Mouse (Mus musculus) mouse embryonic stem cell (cell line): ENCODE measurements at regions not wholly inside any gene's neighbourhood (a gene's known extent, or its start where the extent isn't known, plus 50 kb on each side); places are given as distances from the start of the nearest gene placed in this dataset.

Experiments
- in situ Hi-C, 2 experiments: fragments of 300-500 bp; cut with MboI; formaldehyde crosslinking; loops; 1 replicate in 1 of 2; 3 replicates in 1 of 2; pipeline ENCODE4 v1.14.3; 2019 to 2020; ENCODE audit warnings: low sequenced_read_pairs in 2 of 2, low pct_unique_long_range_greater_than_20kb in 1 of 2, mixed read lengths in 1 of 2; ENCODE audit not compliant: unreplicated experiment in 1 of 2

GRCm38 (mm10) chr7:75063816-75064215 lies 245.2 kb downstream of the Sv2b start:
- in situ Hi-C loops: no loop called here

- in situ Hi-C loops: no loop called here
Measured at GRCm38 (mm10) chr7:75050231-75050630, 258.8 kb downstream of the Sv2b start.

- in situ Hi-C loops: no loop called here
Measured at GRCm38 (mm10) chr7:75049751-75050150, 259.3 kb downstream of the Sv2b start.

GRCm38 (mm10) chr7:75048822-75049221 lies 260.2 kb downstream of the Sv2b start:
- in situ Hi-C loops: no loop called here

- in situ Hi-C loops: no loop called here
Measured at GRCm38 (mm10) chr7:75047827-75048226, 261.2 kb downstream of the Sv2b start.

GRCm38 (mm10) chr7:75040871-75041270 lies 268.2 kb downstream of the Sv2b start:
- in situ Hi-C loops: no loop called here

- in situ Hi-C loops: no loop called here
Measured at GRCm38 (mm10) chr7:75026191-75026590, 282.9 kb downstream of the Sv2b start.

- in situ Hi-C loops: no loop called here
Measured at GRCm38 (mm10) chr7:75021966-75022365, 287.1 kb downstream of the Sv2b start.

- in situ Hi-C loops: no loop called here
Measured at GRCm38 (mm10) chr7:75018640-75019039, 290.4 kb downstream of the Sv2b start.

GRCm38 (mm10) chr7:75008481-75008880 lies 300.6 kb downstream of the Sv2b start:
- in situ Hi-C loops: no loop called here

- in situ Hi-C loops: no loop called here
Measured at GRCm38 (mm10) chr7:74990198-74990597, 318.9 kb downstream of the Sv2b start.

GRCm38 (mm10) chr7:74979479-74979878 lies 329.6 kb downstream of the Sv2b start:
- in situ Hi-C loops: no loop called here

GRCm38 (mm10) chr7:74975986-74976385 lies 333.1 kb downstream of the Sv2b start:
- in situ Hi-C loops: no loop called here

GRCm38 (mm10) chr7:74974448-74974847 lies 334.6 kb downstream of the Sv2b start:
- in situ Hi-C loops: no loop called here

- in situ Hi-C loops: no loop called here
Measured at GRCm38 (mm10) chr7:74944421-74945098, 364.5 kb downstream of the Sv2b start.

- in situ Hi-C loops: no loop called here
Measured at GRCm38 (mm10) chr7:74942917-74943316, 366.1 kb downstream of the Sv2b start.

- in situ Hi-C loops: no loop called here
Measured at GRCm38 (mm10) chr7:74942146-74942545, 366.9 kb downstream of the Sv2b start.

- in situ Hi-C loops: no loop called here
Measured at GRCm38 (mm10) chr7:74929142-74929829, 374.7 kb upstream of the Slco3a1 start.

- in situ Hi-C loops: no loop called here
Measured at GRCm38 (mm10) chr7:74928226-74928927, 373.8 kb upstream of the Slco3a1 start.

- in situ Hi-C loops: no loop called here
Measured at GRCm38 (mm10) chr7:74926729-74927128, 372.1 kb upstream of the Slco3a1 start.
